Mouse (Mus musculus): Measurements from ENCODE around the gene Tas2r143. TPM values are rescaled to one million over a fixed set of nuclear protein-coding genes. Genes with fewer than 3 reads are reported as not detected.

The Tas2r143 gene
- polyA plus RNA-seq, 1 experiment from 2014 or later = not detected

- peaks cover 4% of the 10 kb centered on the region for H3K4me1 ChIP-seq (ENCODE audit: control insufficient read depth, insufficient read depth, low read depth, low read length)
- H3K27ac ChIP-seq (ENCODE audit: low read depth, low read length) = no peak overlapping the region
- no peaks in the 10 kb centered on the region for H3K27me3 ChIP-seq (replicated peaks; ENCODE audit: control insufficient read depth, insufficient read depth, low read length)
- no peak overlapping the region for H3K4me2 ChIP-seq (ENCODE audit: low read length)
- H3K9ac ChIP-seq (ENCODE audit: low read depth, low read length) = no peak overlapping the region
- 98% methylated on average over 5 of the region's 5 CpGs for WGBS
- ATAC-seq = no peak
- H3K36me3 ChIP-seq (ENCODE audit: control insufficient read depth, insufficient read depth, low read length) = peaks cover 22% of the 10 kb centered on the region
- H3K9me3 ChIP-seq (ENCODE audit: control insufficient read depth, low read length) = no peaks in the 10 kb centered on the region
- H3K4me3 ChIP-seq (ENCODE audit: low read length) = no peak overlapping the region
These were observed 43.1 kb upstream of the Tas2r143 start for GRCm38 (mm10) chr6:42356913-42357312.

- Histone ChIP-seq H3K9ac (ENCODE audit: low read depth, low read length) (no peak overlapping the region), H3K9me3 (ENCODE audit: control insufficient read depth, low read length) (no peaks in the 10 kb centered on the region), H3K4me1 (ENCODE audit: control insufficient read depth, insufficient read depth, low read depth, low read length) (peaks cover 3% of the 10 kb centered on the region), H3K27ac (ENCODE audit: low read depth, low read length) (no peak overlapping the region), H3K4me2 (ENCODE audit: low read length) (no peak overlapping the region), H3K36me3 (ENCODE audit: control insufficient read depth, insufficient read depth, low read length) (peaks cover 22% of the 10 kb centered on the region), H3K4me3 (ENCODE audit: low read length) (no peak overlapping the region), H3K27me3 (replicated peaks; ENCODE audit: control insufficient read depth, insufficient read depth, low read length) (no peaks in the 10 kb centered on the region)
- 69% methylated on average over 6 of the region's 6 CpGs for WGBS
- no peak for ATAC-seq
These were observed 42.1 kb upstream of the Tas2r143 start for GRCm38 (mm10) chr6:42357901-42358300.

- Histone ChIP-seq H3K9me3 (ENCODE audit: control insufficient read depth, low read length) (no peaks in the 10 kb centered on the region), H3K4me2 (ENCODE audit: low read length) (no peak overlapping the region), H3K27ac (ENCODE audit: low read depth, low read length) (no peak overlapping the region), H3K9ac (ENCODE audit: low read depth, low read length) (no peak overlapping the region), H3K27me3 (replicated peaks; ENCODE audit: control insufficient read depth, insufficient read depth, low read length) (no peaks in the 10 kb centered on the region), H3K4me3 (ENCODE audit: low read length) (no peak overlapping the region), H3K36me3 (ENCODE audit: control insufficient read depth, insufficient read depth, low read length) (peaks cover 22% of the 10 kb centered on the region), H3K4me1 (ENCODE audit: control insufficient read depth, insufficient read depth, low read depth, low read length) (peaks cover 4% of the 10 kb centered on the region)
- ATAC-seq = no peak
- WGBS = 95% methylated on average over 12 of the region's 12 CpGs
These were observed 41.1 kb upstream of the Tas2r143 start for GRCm38 (mm10) chr6:42358901-42359300.

- H3K9ac ChIP-seq (ENCODE audit: low read depth, low read length) = no peak overlapping the region
- H3K4me3 ChIP-seq (ENCODE audit: low read length) = no peak overlapping the region
- WGBS = 78% methylated on average over 9 of the region's 9 CpGs
- H3K4me1 ChIP-seq (ENCODE audit: control insufficient read depth, insufficient read depth, low read depth, low read length) = peaks cover 2% of the 10 kb centered on the region; the same call in 1 of the 2 replicates
- H3K36me3 ChIP-seq (ENCODE audit: control insufficient read depth, insufficient read depth, low read length) = peaks cover 22% of the 10 kb centered on the region
- H3K4me2 ChIP-seq (ENCODE audit: low read length) = no peak overlapping the region
- H3K9me3 ChIP-seq (ENCODE audit: control insufficient read depth, low read length) = no peaks in the 10 kb centered on the region
- no peak for ATAC-seq
- H3K27me3 ChIP-seq (replicated peaks; ENCODE audit: control insufficient read depth, insufficient read depth, low read length) = no peaks in the 10 kb centered on the region
- no peak overlapping the region for H3K27ac ChIP-seq (ENCODE audit: low read depth, low read length)
These were observed 40.5 kb upstream of the Tas2r143 start for GRCm38 (mm10) chr6:42359364-42360147.

GRCm38 (mm10) chr6:42360231-42360840 lies 39.7 kb upstream of the Tas2r143 start:
- Histone ChIP-seq H3K9ac (ENCODE audit: low read depth, low read length) (no peak overlapping the region), H3K4me3 (ENCODE audit: low read length) (no peak overlapping the region), H3K27me3 (replicated peaks; ENCODE audit: control insufficient read depth, insufficient read depth, low read length) (no peaks in the 10 kb centered on the region), H3K27ac (ENCODE audit: low read depth, low read length) (no peak overlapping the region), H3K36me3 (ENCODE audit: control insufficient read depth, insufficient read depth, low read length) (peaks cover 22% of the 10 kb centered on the region), H3K4me1 (ENCODE audit: control insufficient read depth, insufficient read depth, low read depth, low read length) (peaks cover 2% of the 10 kb centered on the region; the same call in 1 of the 2 replicates), H3K9me3 (ENCODE audit: control insufficient read depth, low read length) (no peaks in the 10 kb centered on the region), H3K4me2 (ENCODE audit: low read length) (no peak overlapping the region)
- WGBS = 88% methylated on average over 6 of the region's 6 CpGs
- ATAC-seq = no peak

- Histone ChIP-seq H3K4me2 (ENCODE audit: low read length) (no peak overlapping the region), H3K4me1 (ENCODE audit: control insufficient read depth, insufficient read depth, low read depth, low read length) (peaks cover 2% of the 10 kb centered on the region; the same call in 1 of the 2 replicates), H3K36me3 (ENCODE audit: control insufficient read depth, insufficient read depth, low read length) (peaks cover 19% of the 10 kb centered on the region), H3K27me3 (replicated peaks; ENCODE audit: control insufficient read depth, insufficient read depth, low read length) (no peaks in the 10 kb centered on the region), H3K9me3 (ENCODE audit: control insufficient read depth, low read length) (no peaks in the 10 kb centered on the region), H3K4me3 (ENCODE audit: low read length) (no peak overlapping the region), H3K9ac (ENCODE audit: low read depth, low read length) (no peak overlapping the region), H3K27ac (ENCODE audit: low read depth, low read length) (no peak overlapping the region)
- WGBS = 94% methylated on average over 13 of the region's 13 CpGs
- no peak for ATAC-seq
These were observed 38.8 kb upstream of the Tas2r143 start for GRCm38 (mm10) chr6:42361041-42361895.

- no peak for ATAC-seq
- no peaks in the 10 kb centered on the region for H3K9me3 ChIP-seq (ENCODE audit: control insufficient read depth, low read length)
- H3K27ac ChIP-seq (ENCODE audit: low read depth, low read length) = no peak overlapping the region
- no peaks in the 10 kb centered on the region for H3K27me3 ChIP-seq (replicated peaks; ENCODE audit: control insufficient read depth, insufficient read depth, low read length)
- H3K36me3 ChIP-seq (ENCODE audit: control insufficient read depth, insufficient read depth, low read length) = peaks cover 13% of the 10 kb centered on the region
- no peak overlapping the region for H3K4me2 ChIP-seq (ENCODE audit: low read length)
- no peak overlapping the region for H3K9ac ChIP-seq (ENCODE audit: low read depth, low read length)
- WGBS = 58% methylated on average over 1 of the region's 1 CpGs
- H3K4me3 ChIP-seq (ENCODE audit: low read length) = no peak overlapping the region
- peaks cover 2% of the 10 kb centered on the region; the same call in 1 of the 2 replicates for H3K4me1 ChIP-seq (ENCODE audit: control insufficient read depth, insufficient read depth, low read depth, low read length)
These were observed 38.0 kb upstream of the Tas2r143 start for GRCm38 (mm10) chr6:42362074-42362473.

GRCm38 (mm10) chr6:42362497-42362896 lies 37.5 kb upstream of the Tas2r143 start:
- H3K4me1 ChIP-seq (ENCODE audit: control insufficient read depth, insufficient read depth, low read depth, low read length) = peaks cover 2% of the 10 kb centered on the region; the same call in 1 of the 2 replicates
- H3K4me3 ChIP-seq (ENCODE audit: low read length) = no peak overlapping the region
- H3K27me3 ChIP-seq (replicated peaks; ENCODE audit: control insufficient read depth, insufficient read depth, low read length) = no peaks in the 10 kb centered on the region
- H3K9ac ChIP-seq (ENCODE audit: low read depth, low read length) = no peak overlapping the region
- 88% methylated on average over 1 of the region's 1 CpGs for WGBS
- no peak overlapping the region for H3K27ac ChIP-seq (ENCODE audit: low read depth, low read length)
- peaks cover 13% of the 10 kb centered on the region for H3K36me3 ChIP-seq (ENCODE audit: control insufficient read depth, insufficient read depth, low read length)
- no peaks in the 10 kb centered on the region for H3K9me3 ChIP-seq (ENCODE audit: control insufficient read depth, low read length)
- no peak overlapping the region for H3K4me2 ChIP-seq (ENCODE audit: low read length)
- peak; percentile 19; the same call in 1 of the 2 replicates for ATAC-seq

GRCm38 (mm10) chr6:42362974-42363373 lies 37.1 kb upstream of the Tas2r143 start:
- H3K4me3 ChIP-seq (ENCODE audit: low read length) = no peak overlapping the region
- no peaks in the 10 kb centered on the region for H3K27me3 ChIP-seq (replicated peaks; ENCODE audit: control insufficient read depth, insufficient read depth, low read length)
- peaks cover 13% of the 10 kb centered on the region for H3K36me3 ChIP-seq (ENCODE audit: control insufficient read depth, insufficient read depth, low read length)
- H3K4me1 ChIP-seq (ENCODE audit: control insufficient read depth, insufficient read depth, low read depth, low read length) = peaks cover 2% of the 10 kb centered on the region; the same call in 1 of the 2 replicates
- no peaks in the 10 kb centered on the region for H3K9me3 ChIP-seq (ENCODE audit: control insufficient read depth, low read length)
- no peak overlapping the region for H3K4me2 ChIP-seq (ENCODE audit: low read length)
- H3K27ac ChIP-seq (ENCODE audit: low read depth, low read length) = no peak overlapping the region
- peak; percentile 24; the same call in 1 of the 2 replicates for ATAC-seq
- WGBS = 48% methylated on average over 3 of the region's 3 CpGs
- H3K9ac ChIP-seq (ENCODE audit: low read depth, low read length) = no peak overlapping the region

All from hindbrain, embryonic 16.5 days (tissue).